ENCODE assay signal across 28 mouse cellular contexts in the genomic region with DNA sequence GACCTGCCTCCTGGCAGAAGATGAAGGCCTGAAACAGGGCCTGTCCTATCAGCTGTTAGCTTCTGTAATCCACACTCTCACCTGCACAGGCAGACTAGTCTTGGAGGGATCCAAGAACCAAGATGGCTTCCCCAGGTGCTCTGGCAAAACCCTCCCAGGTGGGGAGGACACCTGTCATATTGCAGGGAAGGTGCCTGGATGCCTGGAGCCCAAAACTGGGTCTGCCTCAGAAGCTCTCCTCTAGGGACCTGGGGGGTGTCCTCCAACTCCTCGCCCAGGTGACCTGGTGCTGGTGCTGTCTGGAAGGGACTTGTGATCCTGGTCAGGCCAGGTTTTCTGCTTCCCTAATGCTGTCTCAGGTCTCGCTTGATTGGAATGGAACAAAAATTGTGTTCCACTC.
"Had no signal": no experiment of that assay in that cellular context is flagged by ENCODE, and none has a peak within 500 bp of the region (broad histone marks: within the 10 kb centered on the region; RNA-seq: fewer than 3 reads in every experiment).

No protein-coding gene starts in this region.

- H3K27me3 ChIP-seq: limb, embryonic 12.5 days; limb, embryonic 13.5 days; limb, embryonic 15.5 days; liver, embryonic 12.5 days; liver, embryonic 13.5 days; liver, embryonic 15.5 days; lung, embryonic 15.5 days; midbrain, embryonic 12.5 days; midbrain, embryonic 13.5 days; midbrain, embryonic 15.5 days; neural tube, embryonic 12.5 days had no signal

- DNase-seq: left cerebral cortex, postnatal 4 days; liver; liver, embryonic 13.5 days; liver, postnatal 0 days; lung, adult 18-20 months; lung, adult 2 months; lung, embryonic 14.5 days; lung, postnatal 10 days; lung, postnatal 14 days; lung, postnatal 36 days; lung, postnatal 4 days; midbrain, embryonic 14.5 days had no signal

- H3K27ac ChIP-seq: limb, embryonic 10.5 days; limb, embryonic 12.5 days; limb, embryonic 13.5 days; limb, embryonic 15.5 days; liver, embryonic 12.5 days; liver, embryonic 13.5 days; liver, embryonic 14.5 days; liver, embryonic 15.5 days; lung, embryonic 15.5 days; macrophage; midbrain, embryonic 10.5 days; midbrain, embryonic 12.5 days; midbrain, embryonic 13.5 days; midbrain, embryonic 15.5 days; neural tube, embryonic 12.5 days had no signal

- H3K4me1 ChIP-seq: limb, embryonic 10.5 days; limb, embryonic 12.5 days; limb, embryonic 13.5 days; limb, embryonic 15.5 days; liver, embryonic 12.5 days; liver, embryonic 13.5 days; liver, embryonic 15.5 days; lung, embryonic 15.5 days; midbrain, embryonic 10.5 days; midbrain, embryonic 12.5 days; midbrain, embryonic 13.5 days; midbrain, embryonic 15.5 days; neural tube, embryonic 12.5 days had no signal

- H3K4me3 ChIP-seq: limb, embryonic 10.5 days; limb, embryonic 12.5 days; limb, embryonic 13.5 days; limb, embryonic 15.5 days; liver, embryonic 12.5 days; liver, embryonic 13.5 days; liver, embryonic 15.5 days; lung, embryonic 15.5 days; megakaryocyte, embryonic 14.5 days; midbrain, embryonic 10.5 days; midbrain, embryonic 12.5 days; midbrain, embryonic 13.5 days; midbrain, embryonic 15.5 days; myocyte; neural tube, embryonic 12.5 days had no signal

- H3K36me3 ChIP-seq: limb, embryonic 10.5 days; limb, embryonic 12.5 days; limb, embryonic 13.5 days; limb, embryonic 15.5 days; liver, embryonic 12.5 days; liver, embryonic 13.5 days; liver, embryonic 15.5 days; lung, embryonic 15.5 days; midbrain, embryonic 10.5 days; midbrain, embryonic 12.5 days; midbrain, embryonic 13.5 days; midbrain, embryonic 15.5 days; neural tube, embryonic 12.5 days had no signal
